Mouse (Mus musculus) embryonic facial prominence, embryonic 11.5 days (tissue): ENCODE measurements around the gene Dock4. TPM values are rescaled to one million over a fixed set of nuclear protein-coding genes. Genes with fewer than 3 reads are reported as not detected.

Source experiments
- ATAC-seq: fragments of 200-750 bp; cut with Nextera tagmentation; replicated peaks from 2 replicates; pipeline ENCODE4 v1.8.0; 2017; ENCODE audit warnings: low read depth; ENCODE audit not compliant: insufficient number of reproducible peaks, low FRiP score, low TSS enrichment
- DNase-seq: peaks from one replicate; pipeline ENCODE4 v3.0.0-alpha.2; 2015; ENCODE audit warnings: low spot score
- H3K27ac ChIP-seq: fragments of 300-500 bp; sonication (generic); replicated peaks from 2 replicates; pipeline ENCODE4 v1.5.1; 2014; ENCODE audit warnings: mild to moderate bottlenecking, low read depth, low read length, control low read depth
- H3K27me3 ChIP-seq: fragments of 300-500 bp; sonication (generic); 2 replicates; pipeline ENCODE4 v1.6.1; 2014; ENCODE audit warnings: mild to moderate bottlenecking, low read length, moderate library complexity, mixed read lengths; ENCODE audit not compliant: control insufficient read depth, insufficient read depth
- H3K36me3 ChIP-seq: fragments of 300-500 bp; sonication (generic); replicated peaks from 2 replicates; pipeline ENCODE4 v1.6.1; 2014; ENCODE audit warnings: low read depth, mild to moderate bottlenecking, low read length, moderate library complexity, mixed read lengths; ENCODE audit not compliant: control insufficient read depth, insufficient read depth
- H3K4me1 ChIP-seq: fragments of 300-500 bp; sonication (generic); 2 replicates; pipeline ENCODE4 v1.6.1; 2014; ENCODE audit warnings: low read length, mixed read lengths; ENCODE audit not compliant: control insufficient read depth, insufficient read depth
- H3K4me2 ChIP-seq: fragments of 300-500 bp; sonication (generic); 2 replicates; pipeline ENCODE4 v1.6.1; 2014; ENCODE audit warnings: low read depth, mild to moderate bottlenecking, control low read depth, low read length, moderate library complexity
- H3K4me3 ChIP-seq: fragments of 300-500 bp; sonication (generic); 2 replicates; pipeline ENCODE4 v1.5.1; 2014; ENCODE audit warnings: low read depth, low read length, control low read depth
- H3K9ac ChIP-seq: fragments of 300-500 bp; sonication (generic); replicated peaks from 2 replicates; pipeline ENCODE4 v1.6.1; 2014; ENCODE audit warnings: mild to moderate bottlenecking, control low read depth, low read length
- H3K9me3 ChIP-seq: fragments of 300-500 bp; sonication (generic); replicated peaks from 2 replicates; pipeline ENCODE4 v1.6.1; 2016; ENCODE audit warnings: mild to moderate bottlenecking, low read length, inconsistent platforms, mixed read lengths; ENCODE audit not compliant: control insufficient read depth
- WGBS: fragments of 180-500 bp; shearing (Covaris S2); extraction: QIAGEN DNeasy Blood & Tissue Kit; methylation state at CpG from one replicate; pipeline ENCODE4 v1.1.7; 2014; 5-methylcytosine and 5-hydroxymethylcytosine counted together
- polyA plus RNA-seq: library from polyadenylated mRNA; unstranded; fragments of >200 nt; fragmentation: Nextera tagmentation; extraction: Ambion mirVana; gene quantifications from 2 replicates; pipeline ENCODE4 v1.2.1, GENCODE M21; 2014

Gene Dock4
- polyA plus RNA-seq, 1 experiment from 2014 or later, result 10.7 TPM

DNA sequence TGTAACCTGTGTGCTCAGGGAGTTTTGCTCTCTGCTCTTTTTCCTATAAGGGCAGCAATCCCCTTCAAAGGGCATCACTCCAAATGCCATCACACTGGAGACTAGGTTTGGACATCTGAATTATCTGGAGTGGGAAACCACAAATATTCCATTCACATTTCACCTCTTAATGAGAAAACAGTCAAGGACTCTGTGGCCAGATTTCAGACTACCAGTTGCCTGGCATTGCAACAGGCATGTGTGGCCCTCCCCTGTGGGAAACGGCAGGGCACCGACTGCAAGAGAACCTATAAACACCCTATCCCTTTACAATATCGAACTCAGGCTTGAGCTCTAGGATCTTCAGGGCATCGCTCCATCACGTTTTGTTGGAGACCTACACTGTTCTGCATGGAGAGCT is 448.9 kb downstream of the Dock4 start:
- no peak overlapping the region for H3K4me2 ChIP-seq
- no peak overlapping the region for H3K4me3 ChIP-seq
- no peaks in the 10 kb centered on the region for H3K36me3 ChIP-seq
- H3K4me1 ChIP-seq, result no peaks in the 10 kb centered on the region
- 95% methylated on average over 5 of the region's 5 CpGs for WGBS
- H3K27me3 ChIP-seq, result no peaks in the 10 kb centered on the region
- H3K27ac ChIP-seq, result no peak overlapping the region
- H3K9me3 ChIP-seq, result no peaks in the 10 kb centered on the region
- ATAC-seq, result no peak
- no peak overlapping the region for H3K9ac ChIP-seq
- no peak for DNase-seq

Other genes with a start within 250 kb of the Dock4 start
- 0.17 and 0.20 TPM in 2 replicates for gene Lsmem1, start 246.5 kb upstream of the Dock4 start, polyA plus RNA-seq
- gene Ifrd1, start 197.4 kb upstream of the Dock4 start, polyA plus RNA-seq, result 153 and 169 TPM in 2 replicates
- gene Zfp277, start 50 bp upstream of the Dock4 start, polyA plus RNA-seq, result 46.9 and 47.6 TPM in 2 replicates